Mouse (Mus musculus): Measurements from ENCODE around the gene Pced1b.

The Pced1b gene

GRCm38 (mm10) chr15:97258483-97259230 is 11.8 kb downstream of the Pced1b start:
- no peak for DNase-seq

DNA sequence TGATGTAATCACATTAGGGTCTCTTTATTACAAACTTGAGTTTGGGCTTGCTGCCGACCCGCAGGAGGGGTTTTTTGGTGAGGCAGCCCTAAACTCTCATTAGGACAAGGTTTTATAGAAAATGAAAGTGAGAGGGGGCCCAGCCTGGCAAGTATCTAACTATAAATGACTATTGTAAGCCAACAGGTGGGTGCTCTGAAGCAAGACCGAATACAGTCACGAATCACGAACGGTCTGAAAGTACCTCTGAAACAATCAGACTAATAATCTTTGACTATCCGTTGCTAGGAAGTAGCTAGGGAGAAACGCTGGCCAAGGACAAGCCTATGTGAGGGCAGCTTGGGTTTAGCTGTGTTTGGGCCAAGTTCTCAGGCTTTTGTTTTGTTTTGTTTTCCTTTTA is 12.4 kb downstream of the Pced1b start:
- no peak for DNase-seq

DNA sequence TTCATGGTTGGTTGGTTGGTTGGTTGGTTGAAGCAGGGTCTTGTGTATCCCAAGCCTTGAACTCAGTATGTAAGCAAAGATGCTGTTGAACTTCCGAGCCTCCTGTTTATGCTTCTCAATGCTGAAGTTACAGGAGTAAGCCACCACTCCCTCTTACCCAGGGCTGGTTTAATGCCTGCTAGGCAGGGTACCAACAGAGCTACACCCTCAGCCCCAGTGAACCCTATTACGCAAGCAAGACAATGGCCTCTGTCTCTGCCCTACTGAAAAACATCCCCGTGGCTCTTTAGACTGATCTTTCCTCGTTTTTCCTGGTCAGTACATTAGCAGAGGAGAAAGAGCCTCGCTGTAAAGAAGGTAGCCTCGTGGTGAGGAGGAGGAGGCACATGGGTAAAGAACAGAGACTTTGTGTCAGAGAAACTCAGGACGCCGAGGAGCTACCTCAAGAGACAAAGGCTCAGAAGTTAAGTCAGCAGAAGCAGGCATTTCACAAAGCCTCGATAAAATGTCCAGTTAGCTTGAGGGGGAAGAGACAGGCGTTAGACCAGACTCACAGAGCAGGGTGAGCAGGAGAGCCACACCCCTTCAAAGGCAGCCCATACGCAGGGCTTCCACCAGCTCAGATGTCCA is 13.2 kb downstream of the Pced1b start:
- DNase-seq, result no peak

DNA sequence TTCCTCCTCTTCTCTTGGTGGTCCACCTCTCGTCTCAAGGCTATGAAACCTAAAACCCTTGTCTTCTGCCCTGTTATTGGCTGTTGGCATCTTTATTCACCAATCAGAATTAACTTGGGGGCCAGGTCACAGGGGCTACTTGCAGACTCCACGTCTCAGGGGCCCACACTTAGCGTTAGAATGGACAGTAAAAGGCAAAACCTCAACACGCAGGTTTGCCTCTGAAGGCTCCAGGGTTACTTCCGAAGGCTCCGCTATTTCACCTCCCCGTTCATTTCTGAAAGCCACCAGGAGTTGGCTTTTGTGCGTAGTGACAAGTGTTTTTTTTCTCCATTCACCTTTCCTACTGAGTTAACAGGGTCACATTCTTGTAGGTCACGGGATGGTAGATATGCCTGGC is 15.3 kb downstream of the Pced1b start:
- no peak for DNase-seq

- DNase-seq, result no peak
Measured at GRCm38 (mm10) chr15:97266236-97266845, 19.4 kb downstream of the Pced1b start.

DNA sequence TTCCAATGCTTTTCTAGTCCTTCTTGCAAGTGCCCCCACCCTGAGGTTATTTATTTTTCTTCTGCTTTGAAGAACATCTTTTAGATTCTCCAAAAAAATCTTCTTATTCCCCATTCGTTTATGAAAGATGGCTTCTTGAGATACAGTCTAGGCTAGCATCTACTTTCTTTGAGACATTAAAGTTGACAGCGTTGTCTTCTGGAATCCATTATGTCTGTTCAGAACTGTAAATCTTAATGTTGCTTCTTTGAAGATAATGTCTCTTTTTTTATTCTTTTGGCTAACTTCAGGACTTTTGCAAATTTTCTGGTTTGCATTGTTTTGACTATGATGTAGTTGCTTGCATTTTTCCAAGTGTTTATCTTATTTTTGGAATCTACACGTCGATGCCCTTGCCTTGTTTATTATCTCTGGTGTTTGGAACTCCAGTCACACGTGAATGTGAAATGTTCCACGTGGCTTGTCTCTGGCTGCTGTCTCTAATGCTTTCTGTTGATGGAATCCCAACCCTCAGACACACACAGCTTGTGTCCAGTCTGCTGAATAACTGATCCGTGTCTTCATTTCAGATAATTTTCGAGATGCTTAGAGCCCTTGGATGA is 20.3 kb downstream of the Pced1b start:
- no peak for DNase-seq

DNA sequence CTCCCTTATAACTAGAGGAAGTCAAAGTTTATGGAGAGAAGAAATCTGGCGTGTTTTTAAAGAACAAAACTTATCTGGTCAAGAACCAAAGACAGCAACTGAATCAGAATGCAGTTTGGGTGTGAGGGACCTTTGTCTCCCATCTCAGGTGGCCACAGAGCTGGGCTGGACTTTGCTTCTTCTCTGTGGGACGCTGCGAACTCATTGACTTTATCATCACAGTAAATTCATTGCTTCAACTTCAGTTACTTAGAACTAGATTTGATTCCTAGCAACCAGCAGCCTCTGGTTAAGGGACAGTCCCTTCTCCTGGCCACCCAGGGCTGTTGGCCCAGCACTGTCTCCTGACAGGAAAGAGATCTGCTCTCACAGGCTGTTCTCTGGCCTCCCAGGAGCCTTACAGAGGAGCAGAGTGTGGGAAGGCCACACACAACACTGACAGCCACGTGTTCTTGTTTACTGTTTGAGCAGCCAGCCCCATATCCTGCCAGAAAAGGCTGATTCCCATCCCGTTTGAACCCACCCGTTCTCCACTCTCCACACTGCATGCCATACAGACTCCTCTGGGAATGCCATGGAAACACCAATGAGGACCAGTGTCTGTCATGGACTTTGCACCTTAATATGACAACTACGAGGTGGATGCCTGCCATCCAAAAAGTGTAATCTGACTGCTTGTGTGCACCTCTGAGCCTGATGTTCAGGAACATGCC is 25.2 kb downstream of the Pced1b start:
- DNase-seq, result no peak

DNA sequence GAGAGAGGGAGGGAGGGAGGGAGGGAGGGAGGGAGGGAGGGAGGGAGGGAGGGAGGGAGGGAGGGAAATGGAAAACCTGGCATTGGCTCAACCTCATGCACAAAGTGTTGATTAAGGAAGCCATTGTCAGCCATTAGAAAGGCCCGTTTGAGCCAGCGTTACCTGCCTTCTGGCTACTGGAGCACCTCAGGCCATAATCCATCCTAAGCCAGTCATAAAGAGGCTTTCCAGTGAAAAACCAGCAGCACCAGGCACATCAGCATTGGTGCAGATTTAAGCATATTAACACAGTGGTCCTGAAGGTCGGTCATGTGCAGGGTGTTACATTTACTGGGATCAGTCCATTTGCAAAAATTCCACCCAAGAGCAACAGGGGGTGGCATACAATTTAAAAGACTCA is 25.9 kb downstream of the Pced1b start:
- no peak for DNase-seq

- no peak for DNase-seq
Measured at GRCm38 (mm10) chr15:97275626-97276395, 28.9 kb downstream of the Pced1b start.

DNA sequence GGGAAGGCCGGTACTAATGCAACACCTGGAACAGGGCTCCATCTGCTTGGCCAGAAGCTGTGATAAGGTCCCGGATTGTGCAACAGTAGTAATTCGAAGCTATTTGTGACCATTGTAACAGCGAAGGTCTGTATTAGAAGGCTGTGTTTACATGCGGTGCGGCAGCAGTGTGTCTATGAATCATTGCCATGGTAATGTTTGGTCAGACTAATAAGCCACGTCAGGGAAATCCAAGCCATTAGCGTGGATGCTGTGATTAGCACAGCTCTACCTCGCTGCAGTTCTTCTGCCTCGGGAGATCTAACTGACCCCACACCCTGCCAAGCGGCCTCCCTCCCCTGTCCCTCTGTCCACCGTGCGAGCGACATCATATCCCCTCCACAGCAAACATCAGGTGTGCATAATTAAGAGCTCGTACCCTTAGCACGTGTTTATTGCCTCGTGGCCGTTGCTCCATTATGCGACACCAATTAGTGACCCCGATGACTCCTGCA is 29.8 kb downstream of the Pced1b start:
- DNase-seq, result no peak

- no peak for DNase-seq
Measured at GRCm38 (mm10) chr15:97277328-97277727, 30.4 kb downstream of the Pced1b start.

- DNase-seq, result no peak
Measured at GRCm38 (mm10) chr15:97278340-97278948, 31.5 kb downstream of the Pced1b start.

DNA sequence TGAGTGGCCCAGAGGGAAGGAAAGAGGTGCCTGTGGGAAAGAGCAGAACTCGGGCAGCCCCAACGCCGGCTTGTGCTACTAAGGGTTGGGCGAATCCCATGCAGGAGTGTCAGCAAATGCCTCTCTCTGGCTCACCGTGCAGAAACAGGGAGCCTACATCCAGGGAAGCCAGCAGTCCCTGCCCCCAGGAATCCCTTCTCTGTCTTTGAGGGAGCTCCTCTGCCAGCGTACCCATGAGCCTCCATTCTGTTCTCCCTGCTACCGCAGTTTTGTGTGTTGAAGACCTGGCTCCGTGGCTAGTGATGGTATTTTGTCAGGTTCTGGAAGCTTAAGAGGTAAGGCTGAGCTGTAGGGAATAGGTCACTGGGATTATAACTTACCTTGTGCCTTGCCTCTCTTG is 33.2 kb downstream of the Pced1b start:
- DNase-seq, result no peak

DNA sequence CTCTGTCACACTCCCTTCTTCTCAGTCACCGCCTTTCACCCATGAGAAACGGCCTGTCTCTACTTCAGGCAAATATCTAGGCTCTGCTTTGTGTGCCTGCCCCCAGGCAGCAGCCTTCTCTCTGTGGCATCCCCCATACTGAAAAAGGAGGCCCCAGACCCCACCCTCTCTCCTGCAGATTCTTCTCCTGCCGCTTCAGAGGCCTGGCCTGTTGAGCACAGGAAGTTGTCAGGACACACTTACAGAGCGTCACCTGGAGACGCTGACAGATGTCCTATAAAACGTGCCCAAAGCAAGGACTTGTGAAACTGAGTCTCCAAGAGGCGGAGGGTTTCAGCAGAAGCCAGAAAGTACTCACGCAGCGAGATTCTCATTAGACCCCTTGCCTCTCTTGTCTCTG is 33.9 kb downstream of the Pced1b start:
- no peak for DNase-seq

GRCm38 (mm10) chr15:97281712-97282571 is 35.0 kb downstream of the Pced1b start:
- no peak for DNase-seq

- DNase-seq, result no peak
Measured at GRCm38 (mm10) chr15:97282572-97282881, 35.6 kb downstream of the Pced1b start.

DNA sequence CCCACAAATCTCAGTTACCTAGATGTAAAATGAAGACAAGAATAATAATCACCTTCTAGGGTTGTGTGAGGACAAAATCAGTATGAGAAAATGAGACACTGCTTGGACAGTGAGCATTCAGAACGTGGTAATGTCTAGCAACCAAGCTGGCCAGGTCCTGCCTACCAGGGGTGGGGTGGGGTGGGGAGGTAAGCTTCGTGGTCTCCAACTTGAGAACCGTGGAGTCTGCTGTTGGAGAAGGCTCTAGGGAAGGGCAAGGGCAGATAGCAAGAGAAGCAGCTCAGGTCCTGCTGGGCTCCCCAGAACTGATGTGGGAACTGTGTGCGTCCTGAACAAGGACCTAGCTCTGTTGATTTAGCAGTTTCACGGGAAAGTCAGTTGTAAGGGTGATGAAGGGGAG is 37.3 kb downstream of the Pced1b start:
- no peak for DNase-seq

DNA sequence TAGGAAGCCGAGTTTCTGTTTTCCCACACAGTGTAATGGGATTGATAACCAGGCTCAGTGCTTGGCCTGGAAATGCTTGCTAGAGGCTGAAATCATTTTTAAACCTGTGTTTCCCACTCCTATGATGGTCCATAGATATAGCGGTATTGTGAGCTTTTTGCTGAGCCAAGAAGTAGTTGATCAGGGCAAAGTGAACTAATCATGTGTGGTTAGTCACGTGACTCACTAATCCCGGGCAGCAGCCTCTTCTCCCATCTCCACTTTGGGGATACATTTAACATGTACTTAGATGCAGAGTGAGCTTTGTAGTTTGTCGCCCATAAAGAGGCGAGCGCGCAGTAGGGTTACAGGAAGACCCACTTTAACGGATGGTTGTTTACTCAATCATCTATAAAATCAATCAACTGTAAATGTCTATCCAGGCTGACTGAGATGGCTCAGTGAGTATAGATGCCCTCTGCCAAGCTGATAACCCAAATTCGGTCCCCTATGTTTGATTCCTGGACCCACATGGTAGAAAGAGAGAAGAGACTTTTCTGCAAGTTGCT is 38.8 kb downstream of the Pced1b start:
- DNase-seq, result no peak

DNA sequence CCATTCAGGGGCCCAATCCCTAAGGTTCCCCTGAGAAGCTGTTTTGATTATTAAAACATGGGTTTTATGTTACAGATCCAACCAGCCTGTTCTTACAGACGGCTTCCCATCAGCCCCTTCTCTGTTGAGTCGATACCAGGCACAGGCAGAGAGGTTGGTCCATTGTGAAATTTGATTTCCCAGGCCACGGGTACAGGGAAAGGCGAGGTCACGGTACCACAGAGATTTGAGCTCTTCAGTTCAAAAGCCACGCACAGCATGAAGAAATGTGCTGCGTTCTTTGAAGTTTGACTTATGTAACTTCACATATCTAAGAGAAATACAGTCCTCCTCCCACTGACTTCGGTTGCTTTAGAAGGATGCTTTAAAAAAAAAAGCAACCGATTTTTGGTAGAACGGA is 39.8 kb downstream of the Pced1b start:
- no peak for DNase-seq

GRCm38 (mm10) chr15:97287436-97288143 is 40.7 kb downstream of the Pced1b start:
- no peak for DNase-seq
